8 mouse cellular contexts compared by ENCODE assay signal in genomic region chr6:136465959-136466381, GRCm38 (mm10). TPM values are rescaled to one million over a fixed set of nuclear protein-coding genes. Genes with fewer than 3 reads are reported as not detected.
DNase-seq lines count a peak whose midpoint lies in the region; ATAC-seq and TF ChIP-seq lines count a peak whose summit lies in the region.

No protein-coding gene starts in this region.

- no peak for ATAC-seq in hindbrain, postnatal 0 days

- no peaks in the 10 kb centered on the region for H3K9me3 ChIP-seq in hindbrain, postnatal 0 days (ENCODE audit: low read length)

- H3K4me1 ChIP-seq in cortical plate, adult 2 months (ENCODE audit: control insufficient read depth, insufficient read depth, low read length): peaks cover 2% of the 10 kb centered on the region; the same call in 1 of the 2 replicates
- peaks cover 15% of the 10 kb centered on the region for H3K4me1 ChIP-seq in hindbrain, postnatal 0 days (ENCODE audit: insufficient read depth, low read length)

- H3K27me3 ChIP-seq in hindbrain, postnatal 0 days (ENCODE audit: insufficient read depth, low read length): no peaks in the 10 kb centered on the region

- no peaks in the 10 kb centered on the region for H3K36me3 ChIP-seq in hindbrain, postnatal 0 days (ENCODE audit: insufficient read depth, low read length)

- DNase-seq in layer of hippocampus, adult 11-12 months (ENCODE audit: low spot score): peak; percentile 86
- DNase-seq in layer of hippocampus, adult 9-10 months (ENCODE audit: low spot score): no peak
- DNase-seq in gastrocnemius, adult 8-10 months (ENCODE audit: low spot score in 2 of 2): peak; percentile 28 to 35
- peak; percentile 82 for DNase-seq in hindbrain, postnatal 0 days (ENCODE audit: low spot score)
- DNase-seq in left cerebral cortex, postnatal 36 days (ENCODE audit: low spot score in 2 of 2): peak; percentile 55 to 63
- DNase-seq in mesoderm, embryonic 11.5 days (ENCODE audit: low read depth, low spot score): peak; percentile 71
- DNase-seq in spleen, postnatal 14 days (ENCODE audit: low spot score in 2 of 2): peak; percentile 46 to 63

- intact Hi-C loops in left cerebral cortex, postnatal 36 days (cut with DNase I): loop anchor here (1.0 to 2.0 kb wide), 2 partner anchors 52 to 93 kb away; no protein-coding TSS in a partner anchor

- no peak overlapping the region for H3K4me3 ChIP-seq in cortical plate, adult 2 months (ENCODE audit: insufficient read depth, low read length)
- H3K4me3 ChIP-seq in hindbrain, postnatal 0 days (ENCODE audit: low read length): no peak overlapping the region

- no peak overlapping the region for H3K9ac ChIP-seq in hindbrain, postnatal 0 days (replicated peaks; ENCODE audit: low read length)

- WGBS in hindbrain, postnatal 0 days: 16% methylated on average over 8 of the region's 8 CpGs

- TF ChIP-seq POLR2A in cortical plate, adult 2 months (IDR thresholded peaks at IDR 0.05; ENCODE audit: extremely low read depth, insufficient read depth, low read length): no peak

- no peak overlapping the region for H3K4me2 ChIP-seq in hindbrain, postnatal 0 days (ENCODE audit: low read depth, low read length)

- peak overlapping the region; percentile 8; the same call in 1 of the 2 replicates for H3K27ac ChIP-seq in cortical plate, adult 2 months (ENCODE audit: insufficient read depth, low read length)
- H3K27ac ChIP-seq in hindbrain, postnatal 0 days: peak overlapping the region; percentile 61

- TF ChIP-seq CTCF in cortical plate, adult 2 months (IDR thresholded peaks at IDR 0.05; ENCODE audit: extremely low read depth, insufficient read depth, low read length): peak; percentile 63
- TF ChIP-seq CTCF in hindbrain, postnatal 0 days (IDR thresholded peaks at IDR 0.05; ENCODE audit: low read depth): peak; percentile 72

RNA-seq across cellular contexts. Expression of gene Atf7ip, which starts 40.0 kb away (rescaled TPM):
- 39.5 and 47.4 TPM in 2 replicates for polyA plus RNA-seq in cortical plate, adult 2 months (2012; rRNA removed)
- total RNA-seq in gastrocnemius, adult 8-10 months (2022): 10 to 100 TPM; 35.7 to 46.2 (median 42.5) TPM
- total RNA-seq in hindbrain, postnatal 0 days (2014; rRNA removed): 39.4 and 42.8 TPM in 2 replicates
- 22.9 and 25.6 TPM in 2 replicates for polyA plus RNA-seq in hindbrain, postnatal 0 days (2015; fragmentation: Nextera tagmentation; extraction: Ambion mirVana)
- 100 to 1,000 TPM; 102 to 125 TPM for total RNA-seq in left cerebral cortex, postnatal 36 days (2021)

RNA-seq across cellular contexts. Expression of gene E330021D16Rik, which starts 50.6 kb away (rescaled TPM):
- polyA plus RNA-seq in cortical plate, adult 2 months (2012; rRNA removed): not detected in 2 replicates
- not detected for total RNA-seq in gastrocnemius, adult 8-10 months (2022)
- not detected in 2 replicates for total RNA-seq in hindbrain, postnatal 0 days (2014; rRNA removed)
- not detected in 2 replicates for polyA plus RNA-seq in hindbrain, postnatal 0 days (2015; fragmentation: Nextera tagmentation; extraction: Ambion mirVana)
- total RNA-seq in left cerebral cortex, postnatal 36 days (2021): not detected
